Mouse (Mus musculus) kidney, adult 2 months (tissue): ENCODE data around the gene Blzf1.

ENCODE experiments used
- CTCF ChIP-seq: fragments of 200-500 bp; conservative IDR thresholded peaks from 2 replicates; pipeline ENCODE4 v1.5.1; 2011; ENCODE audit warnings: low read depth, mild to moderate bottlenecking, control low read depth, low read length, moderate library complexity, mixed read lengths; ENCODE audit not compliant: insufficient read depth, insufficient read length
- POLR2A ChIP-seq: fragments of 200-500 bp; IDR thresholded peaks from one replicate; pipeline ENCODE4 v1.6.1; 2011; ENCODE audit warnings: low read depth, low read length, control low read depth

- TF ChIP-seq CTCF (no peak), POLR2A (no peak)
These were observed 36.3 kb downstream of the Blzf1 start for GRCm38 (mm10) chr1:164270941-164271340.
